Mouse (Mus musculus) kidney, adult 2 months (tissue): ENCODE measurements around the gene Olfr1036. TPM values are rescaled to one million over a fixed set of nuclear protein-coding genes. Genes with fewer than 3 reads are reported as not detected.
"Not testable (repeated sequence)": the region's sequence is repeated elsewhere in the genome, so short reads cannot be mapped to it uniquely, and the experiment has no call there.

Experiments used
- DNase-seq: peaks from one replicate; pipeline ENCODE4 v3.0.0; 2021
- H3K27ac ChIP-seq: fragments of 200-500 bp; 2 replicates; pipeline ENCODE4 v1.5.1; 2012; ENCODE audit warnings: low read depth, low read length, control low read depth, inconsistent platforms; ENCODE audit not compliant: insufficient read depth
- H3K27me3 ChIP-seq: fragments of 200-500 bp; replicated peaks from 2 replicates; pipeline ENCODE4 v1.6.1; 2012; ENCODE audit warnings: mild to moderate bottlenecking, moderate library complexity, low read length, inconsistent platforms; ENCODE audit not compliant: control insufficient read depth, insufficient read depth
- H3K36me3 ChIP-seq: fragments of 200-500 bp; 2 replicates; pipeline ENCODE4 v1.6.1; 2012; ENCODE audit warnings: mild to moderate bottlenecking, moderate library complexity, low read length, inconsistent platforms; ENCODE audit not compliant: control insufficient read depth, insufficient read depth
- H3K4me1 ChIP-seq: fragments of 200-500 bp; 2 replicates; pipeline ENCODE4 v1.6.1; 2011; ENCODE audit warnings: low read length; ENCODE audit not compliant: control insufficient read depth, insufficient read depth
- H3K4me3 ChIP-seq: fragments of 200-500 bp; 2 replicates; pipeline ENCODE4 v1.5.1; 2011; ENCODE audit warnings: mild to moderate bottlenecking, low read depth, low read length, control low read depth; ENCODE audit not compliant: insufficient read depth
- CTCF ChIP-seq: fragments of 200-500 bp; conservative IDR thresholded peaks from 2 replicates; pipeline ENCODE4 v1.5.1; 2011; ENCODE audit warnings: low read depth, mild to moderate bottlenecking, control low read depth, low read length, moderate library complexity, mixed read lengths; ENCODE audit not compliant: insufficient read depth, insufficient read length
- POLR2A ChIP-seq: fragments of 200-500 bp; IDR thresholded peaks from one replicate; pipeline ENCODE4 v1.6.1; 2011; ENCODE audit warnings: low read depth, low read length, control low read depth
- WGBS: fragments of 180-500 bp; shearing (Covaris S2); methylation state at CpG from one replicate; pipeline ENCODE4 v1.1.7; 2018; 5-methylcytosine and 5-hydroxymethylcytosine counted together
- polyA plus RNA-seq: library from polyadenylated mRNA; depleted of rRNA; stranded (reverse); fragments of >200 nt; gene quantifications from 2 replicates; pipeline ENCODE4 v1.2.3, GENCODE M21; 2012; rRNA removed

Olfr1036 gene
- not detected in 2 replicates for polyA plus RNA-seq

DNA sequence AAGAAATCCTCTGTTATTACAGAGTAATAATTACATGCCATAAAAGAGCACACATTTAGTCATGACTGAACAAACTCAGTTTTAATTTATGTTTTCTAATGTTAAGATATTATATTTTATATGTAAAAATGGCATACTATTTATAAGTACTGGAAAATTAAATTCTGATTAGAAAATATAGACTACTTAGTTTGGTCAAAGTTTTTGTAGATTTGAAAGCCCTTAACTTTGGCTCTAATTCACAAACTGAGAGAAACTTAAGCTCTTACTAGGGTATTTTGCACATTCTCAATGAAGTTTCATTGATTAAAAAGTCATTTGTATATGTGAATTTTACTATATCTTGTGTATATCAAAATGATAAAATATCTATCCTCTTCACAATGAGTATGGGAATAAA is at the start of gene Olfr1036:
Gene Olfr1036, plus strand, starts transcription at position 301 of the 400 bp plus-strand sequence.
- H3K4me3 ChIP-seq, H3K36me3 ChIP-seq, DNase-seq, H3K4me1 ChIP-seq, H3K27me3 ChIP-seq, H3K27ac ChIP-seq: not testable (repeated sequence)

DNA sequence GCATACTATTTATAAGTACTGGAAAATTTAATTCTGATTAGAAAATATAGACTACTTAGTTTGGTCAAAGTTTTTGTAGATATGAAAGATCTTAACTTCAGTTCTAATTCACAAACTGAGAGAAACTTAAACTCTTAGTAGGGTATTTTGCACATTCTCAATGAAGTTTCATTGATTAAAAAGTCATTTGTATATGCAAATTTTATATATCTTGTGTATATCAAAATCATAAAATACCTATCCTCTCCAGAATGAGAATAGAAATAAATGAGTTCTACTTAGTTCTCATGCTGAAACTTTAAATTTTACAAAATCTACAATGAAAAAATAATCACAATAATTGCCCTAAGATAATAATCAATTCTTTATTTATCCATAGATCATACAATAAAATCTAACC is 28.2 kb upstream of the Olfr1036 start, which contains the start of gene Olfr1034:
Gene Olfr1034, plus strand, starts transcription at position 301 of the 400 bp plus-strand sequence.
- H3K4me1 ChIP-seq: no peaks in the 10 kb centered on the region
- no peak for TF ChIP-seq CTCF
- no peak for TF ChIP-seq POLR2A
- no peak for DNase-seq
- H3K27me3 ChIP-seq: no peaks in the 10 kb centered on the region
- H3K27ac ChIP-seq: no peak within 1 kb of the TSS
- H3K4me3 ChIP-seq: no peak within 1 kb of the TSS
- H3K36me3 ChIP-seq: no peaks in the 10 kb centered on the region

DNA sequence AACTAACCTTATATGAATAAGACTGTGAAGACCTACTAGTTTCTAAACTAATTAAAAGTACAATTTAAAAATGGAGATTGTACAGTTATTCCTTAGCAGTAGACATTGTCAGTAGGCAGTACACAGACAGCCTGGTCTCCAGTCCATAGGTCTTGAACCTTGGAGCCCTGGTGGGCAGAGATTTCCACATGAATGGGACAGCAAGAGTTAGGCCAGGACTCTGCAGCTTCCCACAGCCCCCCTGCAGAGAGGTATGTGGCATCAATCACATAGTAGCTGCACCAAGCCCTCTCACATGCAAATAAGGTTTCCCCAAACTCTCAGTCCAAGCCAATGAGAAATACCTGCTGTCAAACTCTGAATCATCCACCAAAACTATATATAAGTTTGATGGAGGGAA is 23.0 kb upstream of the Olfr1036 start:
- not testable (repeated sequence) for H3K4me1 ChIP-seq, H3K27me3 ChIP-seq, H3K36me3 ChIP-seq, DNase-seq, H3K4me3 ChIP-seq, H3K27ac ChIP-seq

DNA sequence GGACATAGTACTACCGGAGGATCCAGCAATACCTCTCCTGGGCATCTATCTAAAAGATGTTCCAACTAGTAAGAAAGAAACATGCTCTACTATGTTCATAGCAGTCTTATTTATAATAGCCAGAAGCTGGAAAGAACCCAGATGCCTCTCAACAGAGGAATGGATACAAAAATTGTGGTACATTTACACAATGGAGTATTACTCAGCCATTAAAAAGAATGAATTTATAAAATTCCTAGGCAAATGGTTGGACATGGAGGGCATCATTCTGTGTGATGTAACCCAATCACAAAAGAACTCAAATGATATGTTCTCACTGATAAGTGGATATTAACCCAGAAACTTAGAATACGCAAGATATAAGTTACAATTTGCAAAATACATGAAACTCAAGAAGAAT is 10.0 kb upstream of the Olfr1036 start:
- not testable (repeated sequence) for H3K27ac ChIP-seq, H3K27me3 ChIP-seq, H3K4me1 ChIP-seq, H3K4me3 ChIP-seq, H3K36me3 ChIP-seq, DNase-seq
- WGBS: 98% methylated on average over 2 of the region's 2 CpGs

DNA sequence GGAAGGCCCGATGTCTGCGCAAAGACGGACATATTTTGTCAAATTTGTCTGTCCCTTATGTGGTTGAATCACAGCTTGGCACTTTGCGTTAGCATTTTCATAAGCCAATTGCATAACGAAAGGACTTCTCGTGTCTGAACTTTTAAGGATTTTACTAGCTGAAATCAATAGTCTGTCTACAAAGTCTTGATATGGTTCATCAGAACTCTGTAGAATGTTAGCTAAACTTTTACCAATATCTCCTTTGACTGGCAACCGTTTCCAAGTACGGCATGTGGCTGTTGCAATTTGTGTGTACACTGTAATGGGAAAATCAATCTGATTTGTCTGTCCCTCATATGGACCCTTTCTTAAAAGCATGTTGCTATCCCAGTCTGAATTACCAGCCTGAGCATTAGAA is 3.6 kb upstream of the Olfr1036 start:
- Histone ChIP-seq H3K4me1 (no peaks in the 10 kb centered on the region), H3K4me3 (no peak overlapping the region), H3K27ac (no peak overlapping the region), H3K36me3 (no peaks in the 10 kb centered on the region), H3K27me3 (no peaks in the 10 kb centered on the region)
- 86% methylated on average over 8 of the region's 8 CpGs for WGBS
- DNase-seq: no peak
- TF ChIP-seq POLR2A: no peak
- TF ChIP-seq CTCF: no peak

DNA sequence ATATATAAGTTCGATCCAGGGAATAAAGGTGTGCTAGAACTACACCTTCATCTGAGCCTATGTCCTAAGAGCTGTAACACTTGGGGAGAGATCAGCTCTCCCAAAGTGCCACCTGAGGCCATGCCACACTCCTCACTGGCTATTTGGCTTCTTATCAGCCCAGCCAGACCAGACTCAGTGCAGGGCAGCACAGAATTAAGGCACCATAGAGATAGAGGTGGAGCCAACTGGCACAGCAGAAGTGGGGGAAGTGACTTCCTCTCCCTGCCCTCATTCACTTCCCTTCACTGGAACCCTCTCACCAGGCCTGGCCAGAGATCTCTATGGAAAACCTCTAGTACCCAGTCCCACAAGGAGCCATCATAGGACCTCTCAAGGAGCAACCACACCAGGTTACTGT is 6.7 kb downstream of the Olfr1036 start:
- H3K27me3 ChIP-seq, H3K4me1 ChIP-seq, H3K36me3 ChIP-seq, H3K27ac ChIP-seq, H3K4me3 ChIP-seq, DNase-seq: not testable (repeated sequence)
- WGBS: 76% methylated on average over 1 of the region's 1 CpGs

DNA sequence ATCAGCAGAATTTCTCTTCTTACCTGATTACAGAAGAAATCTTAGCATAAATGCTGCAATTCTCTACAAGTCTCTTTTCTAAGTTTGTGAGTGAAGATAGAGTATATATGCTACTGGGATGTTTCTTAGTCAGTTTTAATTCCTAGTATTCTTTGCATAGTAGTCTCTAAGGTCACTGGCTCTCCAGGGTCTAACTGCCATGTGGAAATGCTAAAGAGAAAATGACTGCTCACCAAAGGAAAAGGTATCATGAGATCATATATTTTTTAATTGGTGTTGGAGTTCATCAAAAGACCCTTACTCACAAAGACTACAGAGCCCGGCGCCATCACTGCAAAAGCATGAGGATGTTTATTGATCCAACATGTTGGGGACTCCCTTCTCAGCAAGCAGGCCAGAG is 13.5 kb downstream of the Olfr1036 start, which contains the start of gene Olfr1037:
Gene Olfr1037, minus strand, starts transcription at position 101 of the 400 bp plus-strand sequence.
- Histone ChIP-seq H3K4me1 (no peaks in the 10 kb centered on the region), H3K4me3 (no peak within 1 kb of the TSS), H3K27me3 (no peaks in the 10 kb centered on the region), H3K27ac (no peak within 1 kb of the TSS), H3K36me3 (no peaks in the 10 kb centered on the region)
- DNase-seq: no peak
- 95% methylated on average over 2 of the region's 2 CpGs for WGBS
- TF ChIP-seq POLR2A: no peak
- TF ChIP-seq CTCF: no peak

Other genes starting within 250 kb of the Olfr1036 start
- not detected in 2 replicates for gene Olfr1019, start 228.5 kb upstream of the Olfr1036 start, polyA plus RNA-seq
- not detected in 2 replicates for gene Olfr1020, start 227.0 kb upstream of the Olfr1036 start, polyA plus RNA-seq
- not detected in 2 replicates for gene Olfr1022, start 205.4 kb upstream of the Olfr1036 start, polyA plus RNA-seq
- gene Olfr1023, start 188.4 kb upstream of the Olfr1036 start, polyA plus RNA-seq: not detected in 2 replicates
- not detected in 2 replicates for gene Olfr1024, start 168.9 kb upstream of the Olfr1036 start, polyA plus RNA-seq
- gene Olfr1025-ps1, start 158.8 kb upstream of the Olfr1036 start, polyA plus RNA-seq: not detected in 2 replicates
- gene Olfr1026, start 152.4 kb upstream of the Olfr1036 start, polyA plus RNA-seq: not detected in 2 replicates
- not detected in 2 replicates for gene Olfr1028, start 123.6 kb upstream of the Olfr1036 start, polyA plus RNA-seq
- gene Olfr1029, start 100.1 kb upstream of the Olfr1036 start, polyA plus RNA-seq: 0.13 TPM in 1 of 2 replicates, not detected in the other
- not detected in 2 replicates for gene Olfr1030, start 94.7 kb upstream of the Olfr1036 start, polyA plus RNA-seq
- gene Olfr1031, start 83.7 kb upstream of the Olfr1036 start, polyA plus RNA-seq: not detected in 2 replicates
- gene Olfr1032, start 68.5 kb upstream of the Olfr1036 start, polyA plus RNA-seq: not detected in 2 replicates
- 0.42 and 0.59 TPM in 2 replicates for gene Olfr1033, start 53.4 kb upstream of the Olfr1036 start, polyA plus RNA-seq
- 0.08 and 0.13 TPM in 2 replicates for gene Olfr1034, start 28.1 kb upstream of the Olfr1036 start, polyA plus RNA-seq
- not detected in 2 replicates for gene Olfr1037, start 13.4 kb downstream of the Olfr1036 start, polyA plus RNA-seq
- gene Olfr1039, start 61.9 kb downstream of the Olfr1036 start, polyA plus RNA-seq: not detected in 2 replicates
- gene Olfr1040, start 72.7 kb downstream of the Olfr1036 start, polyA plus RNA-seq: not detected in 2 replicates
- gene Olfr1042, start 87.8 kb downstream of the Olfr1036 start, polyA plus RNA-seq: not detected in 2 replicates
- not detected in 2 replicates for gene Olfr1043, start 93.5 kb downstream of the Olfr1036 start, polyA plus RNA-seq
- gene Olfr1044, start 103.8 kb downstream of the Olfr1036 start, polyA plus RNA-seq: not detected in 2 replicates
- not detected in 2 replicates for gene Olfr52, start 111.7 kb downstream of the Olfr1036 start, polyA plus RNA-seq
- gene Olfr1045, start 129.0 kb downstream of the Olfr1036 start, polyA plus RNA-seq: not detected in 2 replicates
- gene Olfr1046, start 145.3 kb downstream of the Olfr1036 start, polyA plus RNA-seq: not detected in 2 replicates
- not detected in 2 replicates for gene Olfr1047, start 157.4 kb downstream of the Olfr1036 start, polyA plus RNA-seq
- gene Olfr1048, start 166.3 kb downstream of the Olfr1036 start, polyA plus RNA-seq: not detected in 2 replicates
- gene Olfr1049, start 184.3 kb downstream of the Olfr1036 start, polyA plus RNA-seq: not detected in 2 replicates
- gene Olfr1051, start 205.1 kb downstream of the Olfr1036 start, polyA plus RNA-seq: not detected in 2 replicates
- not detected in 2 replicates for gene Olfr1052, start 218.5 kb downstream of the Olfr1036 start, polyA plus RNA-seq
- not detected in 2 replicates for gene Olfr1053, start 241.3 kb downstream of the Olfr1036 start, polyA plus RNA-seq